Mouse (Mus musculus) forebrain, embryonic 12.5 days (tissue): ENCODE results near the gene Yif1b. TPM values are rescaled to one million over a fixed set of nuclear protein-coding genes. Genes with fewer than 3 reads are reported as not detected.
A peak's percentile ranks its signal among the peaks of the same experiment; 100 is the strongest.
"Not testable (repeated sequence)": the region's sequence is repeated elsewhere in the genome, so short reads cannot be mapped to it uniquely, and the experiment has no call there.

Experiments used
- ATAC-seq: fragments of 200-750 bp; cut with Nextera tagmentation; 2 replicates; pipeline ENCODE4 v1.8.0; 2017; ENCODE audit warnings: moderate TSS enrichment; ENCODE audit not compliant: low FRiP score
- H3K27ac ChIP-seq: fragments of 300-500 bp; sonication (generic); 2 replicates; pipeline ENCODE4 v1.5.1; 2016; ENCODE audit warnings: mild to moderate bottlenecking
- H3K27me3 ChIP-seq: fragments of 300-500 bp; sonication (generic); 2 replicates; pipeline ENCODE4 v1.6.1; 2016; ENCODE audit warnings: mild to moderate bottlenecking
- H3K36me3 ChIP-seq: fragments of 300-500 bp; sonication (generic); replicated peaks from 2 replicates; pipeline ENCODE4 v1.6.1; 2016; ENCODE audit warnings: mild to moderate bottlenecking
- H3K4me1 ChIP-seq: fragments of 300-500 bp; sonication (generic); 2 replicates; pipeline ENCODE4 v1.6.1; 2016
- H3K4me2 ChIP-seq: fragments of 300-500 bp; sonication (generic); 2 replicates; pipeline ENCODE4 v1.6.1; 2016; ENCODE audit warnings: mild to moderate bottlenecking, moderate library complexity
- H3K4me3 ChIP-seq: fragments of 300-500 bp; sonication (generic); replicated peaks from 2 replicates; pipeline ENCODE4 v1.5.1; 2016; ENCODE audit warnings: mild to moderate bottlenecking
- H3K9ac ChIP-seq: fragments of 300-500 bp; sonication (generic); 2 replicates; pipeline ENCODE4 v1.6.1; 2016; ENCODE audit warnings: mild to moderate bottlenecking
- H3K9me3 ChIP-seq: fragments of 300-500 bp; sonication (generic); 2 replicates; pipeline ENCODE4 v1.6.1; 2016
- WGBS: fragments of 180-500 bp; shearing (Covaris S2); methylation state at CpG from one replicate; pipeline ENCODE4 v1.1.7; 2016; 5-methylcytosine and 5-hydroxymethylcytosine counted together
- polyA plus RNA-seq: library from polyadenylated mRNA; unstranded; fragments of >200 nt; fragmentation: Nextera tagmentation; extraction: Ambion mirVana; gene quantifications from 2 replicates; pipeline ENCODE4 v1.2.1, GENCODE M21; 2016

Gene Yif1b
- 70.3 and 73.8 TPM in 2 replicates for polyA plus RNA-seq

- Histone ChIP-seq H3K4me3 (peak within 1 kb of the TSS; percentile 67), H3K9me3 (no peaks in the 10 kb centered on the region), H3K9ac (peak within 1 kb of the TSS; percentile 68), H3K4me2 (peak within 1 kb of the TSS; percentile 84), H3K27me3 (peaks cover 12% of the 10 kb centered on the region), H3K36me3 (0 out of 2 replicates have a peak, but pooled peaks cover 4% of the 10 kb centered on the region), H3K4me1 (peaks cover 12% of the 10 kb centered on the region), H3K27ac (peak within 1 kb of the TSS; percentile 88)
- WGBS: under 1% methylated on average over 60 of the region's 60 CpGs
- peak; percentile 98 for ATAC-seq
These were observed at the start of gene Yif1b for GRCm38 (mm10) chr7:29238019-29238967. TSS of gene Yif1b (plus strand) at chr7:29238329.

- H3K36me3 ChIP-seq, ATAC-seq, H3K4me2 ChIP-seq, H3K4me1 ChIP-seq, H3K27ac ChIP-seq, H3K4me3 ChIP-seq, H3K27me3 ChIP-seq, H3K9me3 ChIP-seq, H3K9ac ChIP-seq: not testable (repeated sequence)
- WGBS: 100% methylated on average over 1 of the region's 1 CpGs
These were observed 43.9 kb upstream of the Yif1b start for GRCm38 (mm10) chr7:29194230-29194629.

GRCm38 (mm10) chr7:29202577-29202976 lies 35.6 kb upstream of the Yif1b start:
- no peaks in the 10 kb centered on the region for H3K36me3 ChIP-seq
- no peak overlapping the region for H3K4me2 ChIP-seq
- 88% methylated on average over 6 of the region's 6 CpGs for WGBS
- H3K27ac ChIP-seq: no peak overlapping the region
- ATAC-seq: no peak
- no peak overlapping the region for H3K9ac ChIP-seq
- H3K4me1 ChIP-seq: no peaks in the 10 kb centered on the region
- no peaks in the 10 kb centered on the region for H3K9me3 ChIP-seq
- no peak overlapping the region for H3K4me3 ChIP-seq
- H3K27me3 ChIP-seq: no peaks in the 10 kb centered on the region

GRCm38 (mm10) chr7:29211013-29211412 lies 27.1 kb upstream of the Yif1b start:
- 28% methylated on average over 15 of the region's 15 CpGs for WGBS
- H3K27ac ChIP-seq: not testable (repeated sequence)

GRCm38 (mm10) chr7:29211415-29212198 lies 26.5 kb upstream of the Yif1b start:
- peak overlapping the region; percentile 29 for H3K4me3 ChIP-seq
- H3K27ac ChIP-seq: no peak overlapping the region
- peak; percentile 47; the same call in 1 of the 2 replicates for ATAC-seq
- H3K9ac ChIP-seq: no peak overlapping the region
- 0 out of 2 replicates have a peak, but pooled peaks cover 12% of the 10 kb centered on the region for H3K4me1 ChIP-seq
- H3K4me2 ChIP-seq: peak overlapping the region; percentile 42
- WGBS: 5% methylated on average over 34 of the region's 34 CpGs
- no peaks in the 10 kb centered on the region for H3K9me3 ChIP-seq
- H3K27me3 ChIP-seq: peaks cover 19% of the 10 kb centered on the region
- H3K36me3 ChIP-seq: no peaks in the 10 kb centered on the region

More at GRCm38 (mm10) chr7:29211013-29211412, 27.1 kb upstream of the Yif1b start:
- 0 out of 2 replicates have a peak, but pooled peaks cover 12% of the 10 kb centered on the region for H3K4me1 ChIP-seq
- peak overlapping the region; percentile 42 for H3K4me2 ChIP-seq
- H3K9me3 ChIP-seq, ATAC-seq, H3K9ac ChIP-seq, H3K36me3 ChIP-seq: not testable (repeated sequence)
- H3K27me3 ChIP-seq: peaks cover 19% of the 10 kb centered on the region
- peak overlapping the region; percentile 29 for H3K4me3 ChIP-seq

- ATAC-seq: no peak
- H3K4me3 ChIP-seq: peak overlapping the region; percentile 29
- H3K9ac ChIP-seq: no peak overlapping the region
- H3K27me3 ChIP-seq: peaks cover 19% of the 10 kb centered on the region
- H3K36me3 ChIP-seq: no peaks in the 10 kb centered on the region
- H3K4me2 ChIP-seq: 0 out of 2 replicates have a peak overlapping the region, but pooled peaks have one; percentile 50
- 0 out of 2 replicates have a peak, but pooled peaks cover 12% of the 10 kb centered on the region for H3K4me1 ChIP-seq
- no peak overlapping the region for H3K27ac ChIP-seq
- no peaks in the 10 kb centered on the region for H3K9me3 ChIP-seq
- WGBS: 11% methylated on average over 26 of the region's 26 CpGs
These were observed 25.8 kb upstream of the Yif1b start for GRCm38 (mm10) chr7:29212199-29212765.

- 18% methylated on average over 40 of the region's 40 CpGs for WGBS
- H3K9ac ChIP-seq, H3K9me3 ChIP-seq, H3K36me3 ChIP-seq, H3K27ac ChIP-seq: not testable (repeated sequence)
- Histone ChIP-seq H3K27me3 (peaks cover 19% of the 10 kb centered on the region), H3K4me2 (peak overlapping the region; percentile 50), H3K4me3 (peak overlapping the region; percentile 24), H3K4me1 (0 out of 2 replicates have a peak, but pooled peaks cover 12% of the 10 kb centered on the region)
- ATAC-seq: 0 out of 2 replicates have a peak, but pooled peaks have one; percentile 7
These were observed 25.2 kb upstream of the Yif1b start for GRCm38 (mm10) chr7:29212775-29213560.

- 0 out of 2 replicates have a peak, but pooled peaks cover 12% of the 10 kb centered on the region for H3K4me1 ChIP-seq
- no peaks in the 10 kb centered on the region for H3K9me3 ChIP-seq
- H3K36me3 ChIP-seq: no peaks in the 10 kb centered on the region
- peak within 1 kb of the TSS; percentile 24 for H3K4me3 ChIP-seq
- WGBS: 2% methylated on average over 20 of the region's 20 CpGs
- H3K27ac ChIP-seq: no peak within 1 kb of the TSS
- H3K27me3 ChIP-seq: peaks cover 19% of the 10 kb centered on the region
- no peak within 1 kb of the TSS for H3K9ac ChIP-seq
- ATAC-seq: peak; percentile 80
- peak within 1 kb of the TSS; percentile 50 for H3K4me2 ChIP-seq
These were observed 24.4 kb upstream of the Yif1b start, which contains the start of gene Catsperg1 for GRCm38 (mm10) chr7:29213675-29214082. TSS of gene Catsperg1 (minus strand) at chr7:29214035.

GRCm38 (mm10) chr7:29214236-29214635 lies 23.9 kb upstream of the Yif1b start:
- Histone ChIP-seq H3K36me3 (no peaks in the 10 kb centered on the region), H3K27me3 (peaks cover 19% of the 10 kb centered on the region), H3K4me3 (no peak overlapping the region), H3K27ac (no peak overlapping the region), H3K4me1 (0 out of 2 replicates have a peak, but pooled peaks cover 12% of the 10 kb centered on the region), H3K9ac (no peak overlapping the region), H3K4me2 (peak overlapping the region; percentile 50; the same call in 1 of the 2 replicates), H3K9me3 (no peaks in the 10 kb centered on the region; the same call in 1 of the 2 replicates)
- 66% methylated on average over 2 of the region's 2 CpGs for WGBS
- ATAC-seq: no peak

- H3K4me1 ChIP-seq: 0 out of 2 replicates have a peak, but pooled peaks cover 12% of the 10 kb centered on the region
- H3K9me3 ChIP-seq: peaks cover 6% of the 10 kb centered on the region; the same call in 1 of the 2 replicates
- no peak overlapping the region for H3K4me3 ChIP-seq
- peaks cover 19% of the 10 kb centered on the region for H3K27me3 ChIP-seq
- no peaks in the 10 kb centered on the region for H3K36me3 ChIP-seq
- ATAC-seq: no peak
- 45% methylated on average over 15 of the region's 15 CpGs for WGBS
- no peak overlapping the region for H3K27ac ChIP-seq
- H3K4me2 ChIP-seq: no peak overlapping the region
- no peak overlapping the region for H3K9ac ChIP-seq
These were observed 23.3 kb upstream of the Yif1b start for GRCm38 (mm10) chr7:29214846-29215245.
